Mouse (Mus musculus) thymus, postnatal 25 days (tissue): ENCODE results near the gene Sfswap.

Source experiments
- DNase-seq: peaks from one replicate; pipeline ENCODE4 v3.0.0; 2022

Sfswap gene

GRCm38 (mm10) chr5:129500722-129501634 is at the start of gene Sfswap:
TSS of gene Sfswap (plus strand) at chr5:129501221.
- DNase-seq: peak; percentile 81

GRCm38 (mm10) chr5:129452561-129452960 is 48.5 kb upstream of the Sfswap start:
- DNase-seq: no peak

- DNase-seq: no peak
These were observed 46.1 kb upstream of the Sfswap start for GRCm38 (mm10) chr5:129454802-129455528.

DNA sequence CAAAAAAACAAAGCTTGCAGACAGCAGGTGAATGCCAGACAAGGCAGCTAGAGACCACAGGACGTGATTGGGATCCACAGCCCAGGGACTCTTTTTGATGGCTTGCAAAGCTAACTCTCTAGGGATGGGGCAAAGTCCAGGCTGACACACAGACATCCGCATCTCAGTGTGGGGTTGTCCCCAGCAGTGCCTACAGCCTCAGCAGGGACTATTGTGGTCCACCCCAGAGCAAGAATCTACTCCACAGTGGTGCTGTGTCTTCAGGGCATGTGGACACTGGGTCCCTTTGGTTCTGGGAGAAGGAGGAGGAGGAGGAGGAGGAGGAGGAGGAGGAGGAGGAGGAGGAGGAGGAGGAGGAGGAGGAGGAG is 45.5 kb upstream of the Sfswap start:
- no peak for DNase-seq

DNA sequence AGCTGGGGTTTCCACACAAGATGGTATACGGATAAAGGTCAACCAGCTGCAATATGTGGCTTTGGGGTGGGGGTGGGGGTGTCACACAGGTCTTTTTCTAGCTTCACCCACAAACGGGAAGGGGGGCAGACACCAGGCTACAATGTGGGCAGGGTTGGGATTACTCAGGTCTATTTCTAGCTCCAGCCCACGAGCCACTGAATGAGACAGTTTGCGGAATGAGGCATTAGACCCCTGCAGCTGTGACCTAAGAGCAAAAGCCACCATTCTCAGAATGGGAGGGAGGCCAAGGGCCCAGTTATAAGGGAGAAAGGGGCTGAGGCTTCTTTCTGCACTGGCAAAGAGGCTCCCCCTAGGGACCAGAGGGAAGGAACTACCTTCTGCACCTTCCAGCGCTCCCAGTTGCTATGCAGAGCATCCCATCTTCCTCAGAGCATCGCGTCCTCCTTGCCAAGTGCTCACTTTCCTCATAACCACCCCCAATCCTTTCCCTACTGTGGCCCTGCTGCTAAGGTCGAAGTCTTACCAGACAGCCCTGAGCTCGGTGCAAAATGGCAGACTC is 44.4 kb upstream of the Sfswap start:
- DNase-seq: no peak

GRCm38 (mm10) chr5:129458109-129458508 is 42.9 kb upstream of the Sfswap start:
- DNase-seq: no peak

GRCm38 (mm10) chr5:129458541-129458940 is 42.5 kb upstream of the Sfswap start:
- DNase-seq: no peak

DNA sequence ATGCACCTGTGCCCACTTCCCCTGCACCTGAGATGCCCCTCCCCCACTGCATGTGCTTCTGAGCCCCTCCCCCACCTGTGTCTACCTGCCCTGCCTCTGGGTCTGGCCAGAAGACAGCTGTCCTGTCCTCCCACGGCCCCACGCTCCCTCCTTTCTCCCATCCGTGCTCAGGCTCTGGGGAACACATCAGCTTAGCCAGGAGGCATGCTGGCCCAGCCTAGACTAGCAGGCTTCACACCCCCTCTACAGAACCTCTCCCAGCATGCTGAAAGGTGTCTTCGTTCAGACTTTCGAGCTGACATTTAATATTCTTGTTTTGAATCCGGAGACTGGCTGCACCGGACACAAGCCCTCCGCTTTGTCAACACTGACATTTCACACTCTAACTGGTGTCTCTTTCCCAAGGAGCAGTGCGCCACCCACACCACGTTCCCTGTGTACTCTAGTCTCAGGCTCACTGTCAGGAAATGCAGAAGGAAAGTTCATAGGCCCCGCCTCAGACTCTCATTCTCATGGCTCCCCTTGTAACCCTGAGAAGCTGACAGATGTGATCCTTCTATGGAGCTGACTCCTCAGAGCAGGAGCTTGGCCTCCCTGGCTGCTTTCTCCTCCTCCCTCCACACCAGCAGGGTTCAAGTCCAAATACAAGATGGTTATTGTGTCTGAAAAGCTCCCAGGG is 40.1 kb upstream of the Sfswap start:
- DNase-seq: no peak

DNA sequence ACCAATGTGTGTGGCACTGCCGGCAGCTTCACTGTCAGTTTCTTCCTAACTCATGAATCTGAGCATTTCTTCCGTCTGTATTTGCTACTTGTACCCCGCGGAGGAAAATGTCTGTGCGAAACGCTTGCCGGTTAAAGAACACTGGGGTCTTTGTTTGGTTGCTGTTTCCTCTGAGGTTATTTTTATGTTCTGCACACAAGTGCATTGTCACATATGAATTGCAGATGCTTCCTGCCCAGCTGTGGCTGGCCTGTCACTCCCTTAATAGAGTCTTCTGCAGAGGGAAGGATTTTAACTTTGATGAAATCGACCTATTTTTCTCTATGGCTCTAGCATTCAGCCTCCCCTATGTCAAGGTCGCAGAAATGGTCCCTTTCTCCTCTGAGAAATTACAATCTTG is 37.4 kb upstream of the Sfswap start:
- DNase-seq: peak; percentile 5

DNA sequence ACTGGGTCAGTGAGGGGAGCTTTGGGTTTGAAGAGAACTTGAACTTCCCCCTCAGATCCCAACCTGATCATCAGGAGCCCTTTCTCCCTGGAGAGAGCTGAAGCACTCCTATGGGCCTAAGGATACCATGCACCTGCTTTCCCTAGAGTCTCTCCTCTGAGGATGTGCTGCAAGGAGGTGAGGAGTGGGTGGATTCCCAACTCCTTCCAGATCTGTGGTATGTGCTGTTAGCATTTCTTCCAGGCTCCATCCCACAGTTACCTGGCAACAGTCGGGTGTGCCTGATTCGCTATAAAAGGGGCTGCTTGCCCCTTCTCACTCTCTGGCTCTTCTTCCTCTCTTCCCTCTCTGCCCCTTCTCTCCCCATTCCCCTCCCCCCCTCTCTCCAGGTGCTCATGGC is 35.2 kb upstream of the Sfswap start:
- DNase-seq: no peak

DNA sequence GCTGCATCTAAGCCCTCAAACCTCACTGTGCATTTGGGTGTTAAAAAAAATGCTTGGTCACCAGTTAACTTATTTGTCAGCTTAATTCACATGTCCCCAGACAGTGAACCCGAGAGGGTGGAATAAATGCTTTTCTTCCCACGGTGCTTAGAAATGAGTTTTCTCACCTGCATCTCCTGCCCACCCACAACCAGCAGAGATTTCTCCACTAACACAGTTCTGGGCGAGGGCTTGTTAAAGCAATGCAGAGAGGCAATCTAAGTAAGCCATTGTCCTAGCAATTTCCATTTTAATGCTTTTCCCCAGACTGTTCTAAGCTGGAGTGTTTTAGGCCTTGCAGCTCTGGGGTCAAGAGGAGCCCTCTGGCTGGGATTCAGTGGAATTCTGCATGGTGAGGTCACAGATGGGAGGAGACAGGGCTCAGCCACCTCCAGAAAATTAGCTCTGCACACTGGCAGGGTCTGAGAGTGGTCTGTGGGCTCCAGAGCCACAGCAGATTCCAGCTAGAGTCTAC is 25.4 kb upstream of the Sfswap start:
- DNase-seq: no peak

- DNase-seq: no peak
These were observed 11.1 kb upstream of the Sfswap start for GRCm38 (mm10) chr5:129489879-129490278.

- DNase-seq: no peak
These were observed 650 bp downstream of the Sfswap start for GRCm38 (mm10) chr5:129501671-129502070.

DNA sequence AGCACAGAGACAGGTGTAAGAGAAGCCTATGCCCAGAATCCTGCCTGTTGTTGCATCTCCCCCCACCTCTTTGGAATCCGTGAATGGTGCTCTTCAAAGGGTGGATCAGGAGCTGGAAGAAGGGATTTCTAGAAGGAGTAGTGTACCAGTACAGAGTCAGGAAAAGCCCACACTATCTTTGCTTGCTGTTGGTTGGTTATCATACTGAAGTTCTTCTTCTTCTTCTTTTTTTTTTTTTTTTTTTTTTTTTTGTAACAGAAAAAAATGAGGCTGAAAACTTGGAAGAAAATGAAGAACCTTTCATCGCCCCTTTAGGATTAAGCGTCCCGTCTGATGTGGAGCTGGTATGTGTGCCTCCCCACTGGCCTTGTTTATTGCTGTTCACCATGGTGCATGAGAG is 5.9 kb downstream of the Sfswap start:
- DNase-seq: no peak

DNA sequence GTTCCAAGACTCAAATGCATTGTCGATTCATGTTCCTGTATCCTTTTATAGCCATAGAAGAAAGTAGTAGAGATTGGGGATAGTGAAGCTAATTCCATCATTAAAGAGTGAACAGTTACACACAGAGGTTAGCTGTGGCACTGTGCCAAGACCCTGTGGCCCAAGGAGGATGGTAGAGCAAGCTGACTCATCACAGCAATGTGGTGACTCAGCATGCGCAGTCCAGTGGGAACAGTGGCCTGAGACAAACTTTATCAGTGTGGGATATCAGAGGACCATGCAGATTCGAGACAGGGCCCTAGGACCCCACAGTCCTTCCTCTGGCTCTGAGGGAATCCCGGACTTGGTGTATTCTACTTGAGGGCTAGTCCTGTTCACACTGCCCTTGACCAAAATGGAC is 17.2 kb downstream of the Sfswap start:
- no peak for DNase-seq

DNA sequence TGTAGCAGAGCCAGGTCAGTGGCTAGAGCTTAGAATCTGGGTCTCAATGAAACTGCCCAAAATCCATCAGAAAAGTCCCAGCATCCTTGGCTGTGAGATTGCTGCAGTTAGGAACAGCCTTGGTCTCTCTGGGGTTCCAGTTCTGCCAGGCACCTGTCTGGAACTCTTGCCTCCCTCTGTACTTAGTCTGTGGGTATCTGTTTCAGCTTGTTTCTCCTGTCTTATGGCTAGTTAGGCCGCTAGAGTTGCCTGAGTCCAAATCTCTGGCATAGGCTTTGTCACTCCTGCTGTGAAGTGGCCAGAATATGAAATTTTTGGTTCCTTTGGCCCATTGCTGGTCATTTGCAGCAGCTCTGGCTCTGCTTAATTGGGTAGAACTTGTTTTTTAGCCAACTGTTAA is 17.8 kb downstream of the Sfswap start:
- DNase-seq: no peak

DNA sequence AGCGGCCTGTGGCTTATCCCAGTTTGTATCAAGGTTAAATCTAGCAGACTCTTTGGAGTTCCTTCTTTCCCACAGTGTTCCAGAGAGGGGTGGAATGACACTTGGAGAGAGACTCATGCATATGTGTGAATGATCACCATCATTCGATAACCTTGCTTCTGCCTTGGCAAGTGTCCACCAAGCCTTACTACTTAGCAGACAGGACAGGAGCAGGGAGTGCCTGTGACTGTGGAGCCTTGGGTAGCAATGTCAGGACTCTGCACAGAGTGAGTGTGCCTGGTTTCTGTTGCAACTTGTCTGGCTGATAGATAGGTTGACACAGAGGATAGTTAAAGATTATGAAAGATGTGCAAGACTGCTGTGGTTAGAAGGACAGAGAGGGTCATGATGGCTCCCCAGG is 18.6 kb downstream of the Sfswap start:
- DNase-seq: no peak

GRCm38 (mm10) chr5:129521501-129521900 is 20.5 kb downstream of the Sfswap start:
- no peak for DNase-seq

GRCm38 (mm10) chr5:129521913-129522312 is 20.9 kb downstream of the Sfswap start:
- no peak for DNase-seq

DNA sequence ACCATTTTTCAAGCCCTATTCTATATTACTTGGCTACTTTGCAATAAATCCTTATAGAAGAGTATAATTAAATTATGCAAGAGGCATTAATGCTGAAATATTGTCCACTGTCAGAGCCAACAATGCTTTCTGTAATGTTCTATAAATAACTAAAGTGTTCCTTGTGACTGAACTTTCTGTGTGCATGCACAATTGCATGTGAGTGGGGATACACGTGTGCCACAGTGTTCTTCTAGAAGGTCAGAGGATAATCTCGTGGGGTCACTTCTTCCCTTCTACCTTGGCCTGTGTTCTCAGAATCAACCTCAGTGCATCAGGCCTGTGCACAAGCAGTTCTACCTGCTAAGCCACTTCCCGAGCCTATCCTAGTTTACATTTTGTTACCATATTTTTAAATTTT is 22.1 kb downstream of the Sfswap start:
- DNase-seq: no peak

GRCm38 (mm10) chr5:129524751-129525150 is 23.7 kb downstream of the Sfswap start:
- DNase-seq: no peak

DNA sequence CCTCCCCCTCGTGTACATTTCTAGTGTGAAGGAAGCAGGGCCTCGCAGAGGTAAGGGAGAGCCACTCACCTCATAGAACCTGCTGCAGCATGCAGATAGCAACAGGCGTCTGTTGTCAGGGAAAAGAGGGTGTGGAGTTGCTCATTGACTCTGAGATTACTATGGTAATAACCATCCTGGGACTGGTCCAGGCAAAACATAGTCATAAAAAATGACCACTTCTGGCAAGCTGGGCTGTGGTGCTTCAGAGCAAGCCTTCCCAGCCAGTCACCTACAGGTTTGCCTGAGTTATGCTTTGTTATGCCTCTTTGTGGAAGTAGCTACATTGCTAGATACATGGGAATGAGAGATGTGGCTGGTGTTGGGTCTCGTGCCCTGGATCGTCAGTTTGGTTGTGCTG is 26.1 kb downstream of the Sfswap start:
- no peak for DNase-seq

GRCm38 (mm10) chr5:129529571-129529970 is 28.6 kb downstream of the Sfswap start:
- DNase-seq: no peak
